Mouse (Mus musculus) brain, adult 10 weeks (tissue): ENCODE measurements around the gene Grhl1. TPM values are rescaled to one million over a fixed set of nuclear protein-coding genes. Genes with fewer than 3 reads are reported as not detected.

Experiments used
- polyA plus RNA-seq: library from polyadenylated mRNA; stranded (reverse); fragments of 350-450 nt; fragmentation: Illumina TruSeq; extraction: RNeasy Lipid Tissue Mini Kit (QIAGEN cat#74804); gene quantifications from one replicate; pipeline ENCODE4 v1.2.3, GENCODE M21; 2015; ENCODE audit warnings: low read depth, low replicate concordance

The Grhl1 gene
- polyA plus RNA-seq: 9.5 TPM

GRCm38 (mm10) chr12:24571523-24572392, at the start of gene Grhl1:
Gene Grhl1, plus strand, starts transcription at chr12:24572283.

GRCm38 (mm10) chr12:24651063-24651557, 79.0 kb downstream of the Grhl1 start, which contains the start of gene Klf11:
Gene Klf11, plus strand, starts transcription at chr12:24651274.

Other genes with a start within 250 kb of the Grhl1 start
- 21.7 TPM for gene Taf1b, start 73.9 kb upstream of the Grhl1 start, polyA plus RNA-seq
- 3.9 TPM for gene Klf11, start 79.0 kb downstream of the Grhl1 start, polyA plus RNA-seq
- gene Cys1, start 109.5 kb downstream of the Grhl1 start, polyA plus RNA-seq: 17.0 TPM
- gene Rrm2, start 136.0 kb downstream of the Grhl1 start, polyA plus RNA-seq: 2.7 TPM